Comparison of ENCODE assay signal across 8 mouse cellular contexts in the genomic region with DNA sequence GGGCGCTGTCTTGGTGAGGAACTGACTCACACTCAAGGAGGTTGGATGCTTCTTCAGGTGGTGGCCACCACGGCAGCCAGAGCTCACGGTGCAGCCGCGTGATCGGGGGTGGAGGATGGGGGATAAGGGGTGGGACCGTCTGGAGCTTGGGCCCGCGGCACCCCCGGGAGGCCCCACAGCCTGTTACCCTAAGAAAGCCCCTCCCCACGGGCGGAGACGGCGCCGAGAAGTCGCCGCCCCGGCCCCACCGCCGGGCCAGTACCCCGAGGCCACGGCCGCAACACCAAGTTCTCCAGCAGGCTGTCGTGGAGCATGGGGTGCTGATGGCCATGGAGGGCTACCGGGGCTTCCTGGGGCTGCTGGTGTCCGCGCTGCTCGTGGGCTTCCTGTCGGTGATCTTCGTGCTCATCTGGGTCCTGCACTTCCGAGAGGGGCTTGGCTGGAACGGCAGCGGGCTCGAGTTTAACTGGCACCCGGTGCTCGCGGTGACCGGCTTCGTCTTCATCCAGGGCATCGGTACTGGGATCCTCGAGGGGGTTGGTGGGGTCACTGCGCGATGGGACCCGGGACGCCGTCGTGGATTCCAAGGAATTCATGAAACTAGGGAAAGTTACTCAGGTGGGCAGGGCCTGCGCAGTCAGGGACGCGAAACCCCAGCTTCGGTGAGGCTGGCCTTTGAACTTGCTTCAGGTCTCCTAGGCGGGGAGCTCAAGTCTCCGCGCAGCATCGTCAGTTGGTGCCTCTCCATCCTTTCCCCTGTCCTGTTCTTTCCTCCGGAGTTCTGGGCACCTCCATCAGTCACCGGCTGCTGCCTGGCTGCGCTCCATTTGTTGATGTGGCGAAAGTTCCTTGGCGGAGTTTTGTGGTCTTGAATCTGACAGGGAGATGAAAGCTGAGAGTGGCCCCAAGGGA. TPM values are rescaled to one million over a fixed set of nuclear protein-coding genes. Genes with fewer than 3 reads are reported as not detected.
A peak's percentile ranks its signal among the peaks of the same experiment; 100 is the strongest.
DNase-seq lines count a peak whose midpoint lies in the region; ATAC-seq and TF ChIP-seq lines count a peak whose summit lies in the region.

A gene (plus strand): TSS at position 127 of the 912 bp plus-strand sequence.

- peaks cover 4% of the 10 kb centered on the region for H3K4me1 ChIP-seq in spleen, adult 2 months (ENCODE audit: control insufficient read depth, insufficient read depth, insufficient read length)
- no peaks in the 10 kb centered on the region; the same call in 1 of the 2 replicates for H3K4me1 ChIP-seq in embryonic facial prominence, embryonic 11.5 days (ENCODE audit: control insufficient read depth, insufficient read depth, low read length)
- H3K4me1 ChIP-seq in heart, embryonic 10.5 days, result peaks cover 16% of the 10 kb centered on the region
- H3K4me1 ChIP-seq in kidney, embryonic 15.5 days, result peaks cover 14% of the 10 kb centered on the region
- peaks cover 8% of the 10 kb centered on the region; the same call in 1 of the 2 replicates for H3K4me1 ChIP-seq in stomach, embryonic 16.5 days (ENCODE audit: control insufficient read depth, insufficient read depth, low read length)

- H3K27ac ChIP-seq in spleen, adult 2 months (ENCODE audit: insufficient read depth, low read length), result no peak within 1 kb of the TSS
- H3K27ac ChIP-seq in embryonic facial prominence, embryonic 11.5 days (replicated peaks; ENCODE audit: low read depth, low read length), result no peak within 1 kb of the TSS
- peak within 1 kb of the TSS; percentile 62 for H3K27ac ChIP-seq in heart, embryonic 10.5 days
- no peak within 1 kb of the TSS for H3K27ac ChIP-seq in kidney, embryonic 15.5 days
- H3K27ac ChIP-seq in stomach, embryonic 16.5 days (ENCODE audit: low read length), result no peak within 1 kb of the TSS; the same call in 1 of the 2 replicates

- peak within 1 kb of the TSS; percentile 38; the same call in 1 of the 2 replicates for H3K4me3 ChIP-seq in spleen, adult 2 months (ENCODE audit: extremely low read depth, insufficient read depth, insufficient read length)
- H3K4me3 ChIP-seq in embryonic facial prominence, embryonic 11.5 days (ENCODE audit: low read depth, low read length), result peak within 1 kb of the TSS; percentile 48
- peak within 1 kb of the TSS; percentile 65 for H3K4me3 ChIP-seq in heart, embryonic 10.5 days
- peak within 1 kb of the TSS; percentile 49 for H3K4me3 ChIP-seq in kidney, embryonic 15.5 days (replicated peaks)
- H3K4me3 ChIP-seq in stomach, embryonic 16.5 days (replicated peaks; ENCODE audit: low read length), result peak within 1 kb of the TSS; percentile 55

- peak within 1 kb of the TSS; percentile 72 for H3K4me2 ChIP-seq in embryonic facial prominence, embryonic 11.5 days (ENCODE audit: low read depth, low read length)
- H3K4me2 ChIP-seq in kidney, embryonic 15.5 days, result peak within 1 kb of the TSS; percentile 91
- peak within 1 kb of the TSS; percentile 70 for H3K4me2 ChIP-seq in stomach, embryonic 16.5 days (ENCODE audit: low read depth, low read length)

- DNase-seq in spleen, adult 2 months (ENCODE audit: low read depth in 1 of 2, low spot score in 2 of 2), result no peak
- DNase-seq in spleen, postnatal 36 days (ENCODE audit: low spot score in 2 of 2), result no peak
- peak; percentile 35 for DNase-seq in embryonic facial prominence, embryonic 11.5 days (ENCODE audit: low spot score)
- DNase-seq in heart, embryonic 10.5 days (ENCODE audit: low spot score), result peak; percentile 78
- DNase-seq in lung, postnatal 36 days, result peak; percentile 49
- no peak for DNase-seq in left cerebral cortex, postnatal 14 days (ENCODE audit: low spot score in 2 of 2)

- no peaks in the 10 kb centered on the region for H3K36me3 ChIP-seq in spleen, adult 2 months (ENCODE audit: control insufficient read depth, insufficient read depth, low read length)
- no peaks in the 10 kb centered on the region for H3K36me3 ChIP-seq in embryonic facial prominence, embryonic 11.5 days (replicated peaks; ENCODE audit: control insufficient read depth, insufficient read depth, low read depth, low read length)
- H3K36me3 ChIP-seq in heart, embryonic 10.5 days, result no peaks in the 10 kb centered on the region
- H3K36me3 ChIP-seq in kidney, embryonic 15.5 days, result no peaks in the 10 kb centered on the region
- H3K36me3 ChIP-seq in stomach, embryonic 16.5 days (ENCODE audit: control insufficient read depth, insufficient read depth, low read length), result no peaks in the 10 kb centered on the region

- intact Hi-C loops in left cerebral cortex, postnatal 14 days (cut with DNase I), result no loop called here

- 3% methylated on average over 59 of the region's 60 CpGs for WGBS in spleen, adult 2 months
- WGBS in embryonic facial prominence, embryonic 11.5 days, result 2% methylated on average over 57 of the region's 60 CpGs
- under 1% methylated on average over 60 of the region's 60 CpGs for WGBS in heart, embryonic 10.5 days
- 1% methylated on average over 60 of the region's 60 CpGs for WGBS in kidney, embryonic 15.5 days
- 3% methylated on average over 57 of the region's 60 CpGs for WGBS in stomach, embryonic 16.5 days

- no peak for TF ChIP-seq CTCF in spleen, adult 2 months (IDR thresholded peaks at IDR 0.05; ENCODE audit: extremely low read depth, insufficient read depth, insufficient read length, insufficient replicate concordance)

- H3K9ac ChIP-seq in embryonic facial prominence, embryonic 11.5 days (replicated peaks; ENCODE audit: low read length), result peak within 1 kb of the TSS; percentile 63
- H3K9ac ChIP-seq in kidney, embryonic 15.5 days, result peak within 1 kb of the TSS; percentile 33
- H3K9ac ChIP-seq in stomach, embryonic 16.5 days (ENCODE audit: low read length), result peak within 1 kb of the TSS; percentile 73

- TF ChIP-seq POLR2A in spleen, adult 2 months (IDR thresholded peaks at IDR 0.05; ENCODE audit: low read depth, low read length), result no peak

- H3K27me3 ChIP-seq in spleen, adult 2 months (ENCODE audit: control insufficient read depth, insufficient read depth, low read length), result peaks cover 12% of the 10 kb centered on the region; the same call in 1 of the 2 replicates
- no peaks in the 10 kb centered on the region for H3K27me3 ChIP-seq in embryonic facial prominence, embryonic 11.5 days (ENCODE audit: control insufficient read depth, insufficient read depth, low read length)
- peaks cover 39% of the 10 kb centered on the region for H3K27me3 ChIP-seq in heart, embryonic 10.5 days (ENCODE audit: insufficient read depth, poor library complexity, severe bottlenecking)
- peaks cover 8% of the 10 kb centered on the region; the same call in 1 of the 2 replicates for H3K27me3 ChIP-seq in kidney, embryonic 15.5 days
- H3K27me3 ChIP-seq in stomach, embryonic 16.5 days (ENCODE audit: control insufficient read depth, insufficient read depth, low read length), result no peaks in the 10 kb centered on the region

- peak; percentile 73 for ATAC-seq in embryonic facial prominence, embryonic 11.5 days (replicated peaks; ENCODE audit: insufficient number of reproducible peaks, low FRiP score, low TSS enrichment, low read depth)
- peak; percentile 60 for ATAC-seq in kidney, embryonic 15.5 days (replicated peaks; ENCODE audit: low FRiP score)
- ATAC-seq in stomach, embryonic 16.5 days (ENCODE audit: insufficient read depth, low FRiP score), result peak; percentile 85; the same call in 1 of the 2 replicates

- no peaks in the 10 kb centered on the region for H3K9me3 ChIP-seq in embryonic facial prominence, embryonic 11.5 days (replicated peaks; ENCODE audit: control insufficient read depth, low read length)
- H3K9me3 ChIP-seq in heart, embryonic 10.5 days, result no peaks in the 10 kb centered on the region
- H3K9me3 ChIP-seq in kidney, embryonic 15.5 days (replicated peaks), result no peaks in the 10 kb centered on the region
- H3K9me3 ChIP-seq in stomach, embryonic 16.5 days (replicated peaks; ENCODE audit: control insufficient read depth, low read length), result no peaks in the 10 kb centered on the region; the same call in 1 of the 2 replicates

RNA-seq across cellular contexts. Expression of the gene that starts here (rescaled TPM):
- polyA plus RNA-seq in spleen, adult 2 months (2012; rRNA removed), result 1.1 and 1.2 TPM in 2 replicates
- 0.42 and 0.71 TPM in 2 replicates for polyA plus RNA-seq in embryonic facial prominence, embryonic 11.5 days (2014; fragmentation: Nextera tagmentation; extraction: Ambion mirVana)
- polyA plus RNA-seq in heart, embryonic 10.5 days (2016; fragmentation: Nextera tagmentation; extraction: Ambion mirVana), result 1.2 and 1.9 TPM in 2 replicates
- polyA plus RNA-seq in kidney, embryonic 15.5 days (2015; fragmentation: Nextera tagmentation; extraction: Ambion mirVana), result 1.5 and 1.8 TPM in 2 replicates
- 10.6 and 12.3 TPM in 2 replicates for polyA plus RNA-seq in stomach, embryonic 16.5 days (2015; fragmentation: Nextera tagmentation; extraction: Ambion mirVana)
- 1 to 10 TPM; 2.9 to 3.5 TPM for total RNA-seq in left cerebral cortex, postnatal 14 days (2021)

Comparison
In these comparisons a context has a peak if more than half of its experiments do, and no peak if none do; other contexts are left out.
1. Peak in DNase-seq, ATAC-seq, H3K4me3 ChIP-seq, H3K9ac ChIP-seq and H3K4me2 ChIP-seq in embryonic facial prominence, embryonic 11.5 days; RNA of the gene not detected or under 1 TPM.
2. DNase-seq: peak in heart, embryonic 10.5 days (single experiment) and lung, postnatal 36 days (single experiment); none in spleen, adult 2 months (0 of 2), spleen, postnatal 36 days (0 of 2) and left cerebral cortex, postnatal 14 days (0 of 2).
3. Peak in every context shown above with its lines, with median percentiles within 50 percentile points of each other: H3K4me3 ChIP-seq, ATAC-seq, H3K4me2 ChIP-seq and H3K9ac ChIP-seq.